Mouse (Mus musculus) midbrain, embryonic 15.5 days (tissue): Measurements from ENCODE around the gene Slx4ip. TPM values are rescaled to one million over a fixed set of nuclear protein-coding genes. Genes with fewer than 3 reads are reported as not detected.

Experiments used
- ATAC-seq: fragments of 200-750 bp; cut with Nextera tagmentation; replicated peaks from 2 replicates; pipeline ENCODE4 v1.8.0; 2017; ENCODE audit warnings: moderate TSS enrichment
- H3K27ac ChIP-seq: fragments of 300-500 bp; sonication (generic); 2 replicates; pipeline ENCODE4 v1.5.1; 2015; ENCODE audit warnings: mild to moderate bottlenecking, inconsistent platforms
- H3K27me3 ChIP-seq: fragments of 300-500 bp; sonication (generic); replicated peaks from 2 replicates; pipeline ENCODE4 v1.6.1; 2015; ENCODE audit warnings: inconsistent platforms
- H3K36me3 ChIP-seq: fragments of 300-500 bp; sonication (generic); replicated peaks from 2 replicates; pipeline ENCODE4 v1.6.1; 2015; ENCODE audit warnings: inconsistent platforms
- H3K4me1 ChIP-seq: fragments of 300-500 bp; sonication (generic); 2 replicates; pipeline ENCODE4 v1.6.1; 2015; ENCODE audit warnings: inconsistent platforms
- H3K4me2 ChIP-seq: fragments of 300-500 bp; sonication (generic); 2 replicates; pipeline ENCODE4 v1.6.1; 2015; ENCODE audit warnings: inconsistent platforms, mild to moderate bottlenecking, moderate library complexity
- H3K4me3 ChIP-seq: fragments of 300-500 bp; sonication (generic); 2 replicates; pipeline ENCODE4 v1.5.1; 2015; ENCODE audit warnings: mild to moderate bottlenecking, inconsistent platforms
- H3K9ac ChIP-seq: fragments of 300-500 bp; sonication (generic); 2 replicates; pipeline ENCODE4 v1.6.1; 2015; ENCODE audit warnings: mild to moderate bottlenecking, inconsistent platforms
- H3K9me3 ChIP-seq: fragments of 300-500 bp; sonication (generic); 2 replicates; pipeline ENCODE4 v1.6.1; 2016; ENCODE audit warnings: inconsistent platforms
- WGBS: fragments of 180-500 bp; shearing (Covaris S2); methylation state at CpG from one replicate; pipeline ENCODE4 v1.1.7; 2015; ENCODE audit warnings: mixed read lengths; 5-methylcytosine and 5-hydroxymethylcytosine counted together
- polyA plus RNA-seq: library from polyadenylated mRNA; unstranded; fragments of >200 nt; fragmentation: Nextera tagmentation; extraction: Ambion mirVana; gene quantifications from 2 replicates; pipeline ENCODE4 v1.2.1, GENCODE M21; 2015

Gene Slx4ip
- polyA plus RNA-seq, 1 experiment from 2014 or later: 16.2 TPM

- WGBS: 95% methylated on average over 3 of the region's 3 CpGs
- H3K9me3 ChIP-seq: no peaks in the 10 kb centered on the region
- H3K4me2 ChIP-seq: no peak overlapping the region
- H3K4me1 ChIP-seq: no peaks in the 10 kb centered on the region
- H3K27ac ChIP-seq: no peak overlapping the region
- H3K36me3 ChIP-seq: no peaks in the 10 kb centered on the region
- no peak for ATAC-seq
- H3K9ac ChIP-seq: no peak overlapping the region
- no peak overlapping the region for H3K4me3 ChIP-seq
- no peaks in the 10 kb centered on the region for H3K27me3 ChIP-seq
These were observed 67.7 kb downstream of the Slx4ip start for GRCm38 (mm10) chr2:136958697-136959096.

GRCm38 (mm10) chr2:136975774-136976173 lies 84.8 kb downstream of the Slx4ip start:
- Histone ChIP-seq H3K27ac (no peak overlapping the region), H3K27me3 (no peaks in the 10 kb centered on the region), H3K4me2 (no peak overlapping the region), H3K36me3 (no peaks in the 10 kb centered on the region), H3K4me1 (peaks cover under 1% of the 10 kb centered on the region; the same call in 1 of the 2 replicates), H3K9me3 (no peaks in the 10 kb centered on the region), H3K4me3 (no peak overlapping the region), H3K9ac (no peak overlapping the region)
- peak; percentile 58; the same call in 1 of the 2 replicates for ATAC-seq
- 72% methylated on average over 1 of the region's 1 CpGs for WGBS

GRCm38 (mm10) chr2:136979056-136979772 lies 88.2 kb downstream of the Slx4ip start:
- no peak for ATAC-seq

GRCm38 (mm10) chr2:136981062-136981879 lies 90.3 kb downstream of the Slx4ip start:
- 20% methylated on average over 10 of the region's 10 CpGs for WGBS
- ATAC-seq: peak; percentile 83
- Histone ChIP-seq H3K9ac (no peak overlapping the region), H3K4me3 (no peak overlapping the region), H3K27ac (peak overlapping the region; percentile 58; the same call in 1 of the 2 replicates), H3K4me1 (peaks cover 11% of the 10 kb centered on the region), H3K27me3 (no peaks in the 10 kb centered on the region), H3K9me3 (no peaks in the 10 kb centered on the region), H3K4me2 (peak overlapping the region; percentile 10; the same call in 1 of the 2 replicates), H3K36me3 (no peaks in the 10 kb centered on the region)

More at GRCm38 (mm10) chr2:136979056-136979772, 88.2 kb downstream of the Slx4ip start:
- WGBS: 84% methylated on average over 6 of the region's 6 CpGs
- Histone ChIP-seq H3K27ac (no peak overlapping the region), H3K9ac (no peak overlapping the region), H3K4me1 (peaks cover 11% of the 10 kb centered on the region), H3K27me3 (no peaks in the 10 kb centered on the region), H3K4me3 (no peak overlapping the region), H3K9me3 (no peaks in the 10 kb centered on the region), H3K36me3 (no peaks in the 10 kb centered on the region), H3K4me2 (no peak overlapping the region)

- Histone ChIP-seq H3K4me3 (no peak overlapping the region), H3K27ac (no peak overlapping the region), H3K9me3 (no peaks in the 10 kb centered on the region), H3K27me3 (no peaks in the 10 kb centered on the region), H3K4me1 (peaks cover 11% of the 10 kb centered on the region), H3K36me3 (no peaks in the 10 kb centered on the region), H3K9ac (no peak overlapping the region), H3K4me2 (no peak overlapping the region)
- no peak for ATAC-seq
- WGBS: 90% methylated on average over 2 of the region's 2 CpGs
These were observed 92.9 kb downstream of the Slx4ip start for GRCm38 (mm10) chr2:136983959-136984358.

- no peak overlapping the region for H3K9ac ChIP-seq
- no peaks in the 10 kb centered on the region for H3K9me3 ChIP-seq
- WGBS: 74% methylated on average over 6 of the region's 6 CpGs
- H3K27me3 ChIP-seq: no peaks in the 10 kb centered on the region
- H3K4me1 ChIP-seq: peaks cover 7% of the 10 kb centered on the region
- no peak overlapping the region for H3K4me2 ChIP-seq
- H3K36me3 ChIP-seq: no peaks in the 10 kb centered on the region
- no peak for ATAC-seq
- no peak overlapping the region for H3K4me3 ChIP-seq
- H3K27ac ChIP-seq: no peak overlapping the region
These were observed 95.1 kb downstream of the Slx4ip start for GRCm38 (mm10) chr2:136985998-136986730.

GRCm38 (mm10) chr2:136993116-136993515 lies 102.1 kb downstream of the Slx4ip start:
- Histone ChIP-seq H3K4me3 (no peak overlapping the region), H3K9ac (no peak overlapping the region), H3K4me2 (no peak overlapping the region), H3K27me3 (no peaks in the 10 kb centered on the region), H3K36me3 (no peaks in the 10 kb centered on the region), H3K9me3 (no peaks in the 10 kb centered on the region), H3K4me1 (no peaks in the 10 kb centered on the region), H3K27ac (no peak overlapping the region)
- ATAC-seq: no peak
- WGBS: 93% methylated on average over 3 of the region's 3 CpGs

GRCm38 (mm10) chr2:136997104-136997503 lies 106.1 kb downstream of the Slx4ip start:
- H3K9ac ChIP-seq: no peak overlapping the region
- no peak for ATAC-seq
- H3K4me3 ChIP-seq: no peak overlapping the region
- H3K4me1 ChIP-seq: no peaks in the 10 kb centered on the region
- no peaks in the 10 kb centered on the region for H3K27me3 ChIP-seq
- no peak overlapping the region for H3K27ac ChIP-seq
- H3K4me2 ChIP-seq: no peak overlapping the region
- no peaks in the 10 kb centered on the region for H3K9me3 ChIP-seq
- H3K36me3 ChIP-seq: no peaks in the 10 kb centered on the region

GRCm38 (mm10) chr2:137002031-137002430 lies 111.0 kb downstream of the Slx4ip start:
- H3K4me1 ChIP-seq: no peaks in the 10 kb centered on the region
- no peaks in the 10 kb centered on the region for H3K27me3 ChIP-seq
- no peak overlapping the region for H3K9ac ChIP-seq
- WGBS: 100% methylated on average over 1 of the region's 1 CpGs
- H3K4me3 ChIP-seq: no peak overlapping the region
- ATAC-seq: no peak
- H3K4me2 ChIP-seq: no peak overlapping the region
- H3K27ac ChIP-seq: no peak overlapping the region
- no peaks in the 10 kb centered on the region for H3K9me3 ChIP-seq
- no peaks in the 10 kb centered on the region for H3K36me3 ChIP-seq

- no peaks in the 10 kb centered on the region for H3K9me3 ChIP-seq
- H3K36me3 ChIP-seq: no peaks in the 10 kb centered on the region
- no peak overlapping the region for H3K4me2 ChIP-seq
- H3K27ac ChIP-seq: no peak overlapping the region
- no peak overlapping the region for H3K4me3 ChIP-seq
- no peak overlapping the region for H3K9ac ChIP-seq
- no peaks in the 10 kb centered on the region for H3K27me3 ChIP-seq
- 71% methylated on average over 1 of the region's 1 CpGs for WGBS
- H3K4me1 ChIP-seq: no peaks in the 10 kb centered on the region
- ATAC-seq: no peak
These were observed 115.6 kb downstream of the Slx4ip start for GRCm38 (mm10) chr2:137006656-137007055.

GRCm38 (mm10) chr2:137011980-137012379 lies 121.0 kb downstream of the Slx4ip start:
- Histone ChIP-seq H3K27me3 (no peaks in the 10 kb centered on the region), H3K27ac (no peak overlapping the region), H3K4me3 (no peak overlapping the region), H3K9me3 (no peaks in the 10 kb centered on the region), H3K36me3 (no peaks in the 10 kb centered on the region), H3K4me2 (no peak overlapping the region), H3K9ac (no peak overlapping the region), H3K4me1 (no peaks in the 10 kb centered on the region)
- ATAC-seq: no peak
- 58% methylated on average over 1 of the region's 1 CpGs for WGBS

GRCm38 (mm10) chr2:137013151-137013550 lies 122.1 kb downstream of the Slx4ip start:
- no peak overlapping the region for H3K4me2 ChIP-seq
- H3K9me3 ChIP-seq: no peaks in the 10 kb centered on the region
- no peak overlapping the region for H3K4me3 ChIP-seq
- H3K4me1 ChIP-seq: no peaks in the 10 kb centered on the region
- ATAC-seq: no peak
- 80% methylated on average over 3 of the region's 3 CpGs for WGBS
- no peaks in the 10 kb centered on the region for H3K36me3 ChIP-seq
- H3K9ac ChIP-seq: no peak overlapping the region
- no peak overlapping the region for H3K27ac ChIP-seq
- H3K27me3 ChIP-seq: no peaks in the 10 kb centered on the region
